Mouse (Mus musculus) midbrain, embryonic 10.5 days (tissue): ENCODE measurements around the gene Zc2hc1c. TPM values are rescaled to one million over a fixed set of nuclear protein-coding genes. Genes with fewer than 3 reads are reported as not detected.

Experiments used
- DNase-seq: peaks from one replicate; pipeline ENCODE4 v3.0.0-alpha.2; 2017; ENCODE audit warnings: low spot score
- H3K27ac ChIP-seq: fragments of 300-500 bp; sonication (generic); replicated peaks from 2 replicates; pipeline ENCODE4 v1.5.1; 2016; ENCODE audit warnings: mild to moderate bottlenecking
- H3K27me3 ChIP-seq: fragments of 300-500 bp; sonication (generic); 2 replicates; pipeline ENCODE4 v1.6.1; 2016; ENCODE audit warnings: low read depth, mild to moderate bottlenecking; ENCODE audit not compliant: poor library complexity, severe bottlenecking
- H3K36me3 ChIP-seq: fragments of 300-500 bp; sonication (generic); 2 replicates; pipeline ENCODE4 v1.6.1; 2016; ENCODE audit warnings: mild to moderate bottlenecking, moderate library complexity
- H3K4me1 ChIP-seq: fragments of 300-500 bp; sonication (generic); 2 replicates; pipeline ENCODE4 v1.6.1; 2016
- H3K4me3 ChIP-seq: fragments of 300-500 bp; sonication (generic); 2 replicates; pipeline ENCODE4 v1.5.1; 2016; ENCODE audit warnings: mild to moderate bottlenecking, moderate library complexity
- H3K9me3 ChIP-seq: fragments of 300-500 bp; sonication (generic); replicated peaks from 2 replicates; pipeline ENCODE4 v1.6.1; 2016; ENCODE audit warnings: mild to moderate bottlenecking
- WGBS: fragments of 180-500 bp; shearing (Covaris S2); methylation state at CpG from one replicate; pipeline ENCODE4 v1.1.7; 2016; 5-methylcytosine and 5-hydroxymethylcytosine counted together
- microRNA-seq: library from miRNA; unstranded; fragments of <30 nt; microRNA quantifications from one replicate; pipeline ENCODE4, GENCODE M21; 2017
- polyA plus RNA-seq: library from polyadenylated mRNA; unstranded; fragments of >200 nt; fragmentation: Nextera tagmentation; extraction: Ambion mirVana; gene quantifications from 2 replicates; pipeline ENCODE4 v1.2.1, GENCODE M21; 2016

Zc2hc1c gene
- polyA plus RNA-seq, 1 experiment from 2014 or later = 1.5 TPM

- peaks cover 68% of the 10 kb centered on the region for H3K36me3 ChIP-seq
- H3K9me3 ChIP-seq = no peaks in the 10 kb centered on the region
- no peak overlapping the region for H3K4me3 ChIP-seq
- DNase-seq = no peak
- H3K27me3 ChIP-seq = no peaks in the 10 kb centered on the region
- H3K27ac ChIP-seq = no peak overlapping the region
- WGBS = 90% methylated on average over 6 of the region's 6 CpGs
- peaks cover 3% of the 10 kb centered on the region; the same call in 1 of the 2 replicates for H3K4me1 ChIP-seq
Measured at GRCm38 (mm10) chr12:85348338-85348737, 59.9 kb downstream of the Zc2hc1c start.

Small RNA genes within 50 kb of the gene (microRNA-seq; reads per million reads assigned to microRNA genes)
- gene Mir6938 = not detected

Other genes with a start within 250 kb of the Zc2hc1c start
- 2.3 and 3.5 TPM in 2 replicates for gene Prox2, start 177.8 kb upstream of the Zc2hc1c start, polyA plus RNA-seq
- gene Dlst, start 177.8 kb upstream of the Zc2hc1c start, polyA plus RNA-seq = 110 and 111 TPM in 2 replicates
- gene Rps6kl1, start 137.3 kb upstream of the Zc2hc1c start, polyA plus RNA-seq = 1.7 and 2.6 TPM in 2 replicates
- gene Pgf, start 110.8 kb upstream of the Zc2hc1c start, polyA plus RNA-seq = 2.9 and 3.9 TPM in 2 replicates
- gene Eif2b2, start 69.1 kb upstream of the Zc2hc1c start, polyA plus RNA-seq = 120 and 121 TPM in 2 replicates
- gene Mlh3, start 18.0 kb upstream of the Zc2hc1c start, polyA plus RNA-seq = 8.2 and 8.8 TPM in 2 replicates
- gene Acyp1, start 153 bp upstream of the Zc2hc1c start, polyA plus RNA-seq = 60.3 and 61.4 TPM in 2 replicates
- 20.6 and 21.5 TPM in 2 replicates for gene Nek9, start 50.8 kb downstream of the Zc2hc1c start, polyA plus RNA-seq
- 258 and 269 TPM in 2 replicates for gene Tmed10, start 86.3 kb downstream of the Zc2hc1c start, polyA plus RNA-seq
- gene Fos, start 185.3 kb downstream of the Zc2hc1c start, polyA plus RNA-seq = 0.54 and 1.1 TPM in 2 replicates